Mouse (Mus musculus) myocyte (in vitro differentiated cells): ENCODE data around the gene Bckdhb.

Experiments
- CEBPB ChIP-seq: IDR thresholded peaks from 2 replicates; pipeline ENCODE4 v1.6.1; 2011; ENCODE audit warnings: mild to moderate bottlenecking, moderate library complexity; ENCODE audit not compliant: poor library complexity, insufficient read depth, severe bottlenecking
- E2F4 ChIP-seq: IDR thresholded peaks from one replicate; pipeline ENCODE4 v1.6.1; 2011; ENCODE audit warnings: mild to moderate bottlenecking, control low read depth, moderate library complexity; ENCODE audit not compliant: insufficient read depth
- MAX ChIP-seq: IDR thresholded peaks from one replicate; pipeline ENCODE4 v1.6.1; 2011; ENCODE audit warnings: low read depth, mild to moderate bottlenecking, control low read depth
- MYOD1 ChIP-seq, 3 experiments: IDR thresholded peaks; one replicate each; pipeline ENCODE4 v1.6.1; 2011; ENCODE audit warnings: control low read depth in 2 of 3, low read depth in 2 of 3, mild to moderate bottlenecking in 2 of 3, moderate library complexity in 1 of 3; ENCODE audit not compliant: insufficient read length in 2 of 3, control insufficient read depth in 1 of 3
- MYOG ChIP-seq, 3 experiments: IDR thresholded peaks; one replicate each; pipeline ENCODE4 v1.6.1; 2011; ENCODE audit warnings: control low read depth in 2 of 3, low read depth in 2 of 3, mild to moderate bottlenecking in 2 of 3; ENCODE audit not compliant: insufficient read length in 2 of 3, control insufficient read depth in 1 of 3, insufficient read depth in 1 of 3
- POLR2A ChIP-seq: IDR thresholded peaks from one replicate; pipeline ENCODE4 v1.6.1; 2011; ENCODE audit warnings: low read depth, mild to moderate bottlenecking, control low read depth, moderate library complexity; ENCODE audit not compliant: insufficient read length
- POLR2AphosphoS2 ChIP-seq: IDR thresholded peaks from one replicate; pipeline ENCODE4 v1.6.1; 2011; ENCODE audit warnings: low read depth, control low read depth; ENCODE audit not compliant: insufficient read length
- REST ChIP-seq: IDR thresholded peaks from one replicate; pipeline ENCODE4 v1.6.1; 2011; ENCODE audit warnings: mild to moderate bottlenecking, control low read depth, moderate library complexity; ENCODE audit not compliant: insufficient read depth, insufficient read length
- SRF ChIP-seq: IDR thresholded peaks from one replicate; pipeline ENCODE4 v1.6.1; 2011; ENCODE audit warnings: low read depth; ENCODE audit not compliant: control insufficient read depth, insufficient read length
- TCF12 ChIP-seq: IDR thresholded peaks from one replicate; pipeline ENCODE4 v1.6.1; 2011; ENCODE audit warnings: mild to moderate bottlenecking, control low read depth; ENCODE audit not compliant: poor library complexity, insufficient read depth, severe bottlenecking
- USF1 ChIP-seq: IDR thresholded peaks from one replicate; pipeline ENCODE4 v1.6.1; 2011; ENCODE audit warnings: low read depth, mild to moderate bottlenecking, control low read depth, moderate library complexity

- TF ChIP-seq USF1 (no peak), E2F4 (no peak), POLR2A (no peak), MAX (no peak), MYOG (IDR thresholded peaks at IDR 0.05; ENCODE audit: control insufficient read depth in 1 of 3, insufficient read depth in 1 of 3, insufficient read length in 2 of 3, low read depth in 2 of 3) (no peak), TCF12 (no peak), CEBPB (no peak), POLR2AphosphoS2 (no peak), MYOD1 (IDR thresholded peaks at IDR 0.05; ENCODE audit: control insufficient read depth in 1 of 3, insufficient read length in 2 of 3, low read depth in 2 of 3) (peak in 1 of 3 experiments; percentile 9), SRF (no peak), REST (no peak)
These were observed 56.3 kb downstream of the Bckdhb start for GRCm38 (mm10) chr9:83981234-83981633.
